Mouse (Mus musculus) hindbrain, embryonic 10.5 days (tissue): ENCODE data around the gene Acsl5. TPM values are rescaled to one million over a fixed set of nuclear protein-coding genes. Genes with fewer than 3 reads are reported as not detected.

Source experiments
- DNase-seq: peaks from one replicate; pipeline ENCODE4 v3.0.0-alpha.2; 2017; ENCODE audit warnings: low spot score
- H3K27ac ChIP-seq: fragments of 300-500 bp; sonication (generic); 2 replicates; pipeline ENCODE4 v1.5.1; 2016; ENCODE audit warnings: mild to moderate bottlenecking, moderate library complexity
- H3K27me3 ChIP-seq: fragments of 300-500 bp; sonication (generic); 2 replicates; pipeline ENCODE4 v1.6.1; 2016; ENCODE audit warnings: mild to moderate bottlenecking; ENCODE audit not compliant: poor library complexity, insufficient read depth, severe bottlenecking
- H3K36me3 ChIP-seq: fragments of 300-500 bp; sonication (generic); 2 replicates; pipeline ENCODE4 v1.6.1; 2016; ENCODE audit warnings: mild to moderate bottlenecking, moderate library complexity
- H3K4me1 ChIP-seq: fragments of 300-500 bp; sonication (generic); replicated peaks from 2 replicates; pipeline ENCODE4 v1.6.1; 2016; ENCODE audit warnings: mild to moderate bottlenecking
- H3K4me3 ChIP-seq: fragments of 300-500 bp; sonication (generic); 2 replicates; pipeline ENCODE4 v1.5.1; 2016; ENCODE audit warnings: mild to moderate bottlenecking, moderate library complexity
- H3K9me3 ChIP-seq: fragments of 300-500 bp; sonication (generic); 2 replicates; pipeline ENCODE4 v1.6.1; 2016; ENCODE audit warnings: mild to moderate bottlenecking, moderate library complexity
- WGBS: fragments of 180-500 bp; shearing (Covaris S2); methylation state at CpG from one replicate; pipeline ENCODE4 v1.1.7; 2016; 5-methylcytosine and 5-hydroxymethylcytosine counted together
- polyA plus RNA-seq: library from polyadenylated mRNA; unstranded; fragments of >200 nt; fragmentation: Nextera tagmentation; extraction: Ambion mirVana; gene quantifications from 2 replicates; pipeline ENCODE4 v1.2.1, GENCODE M21; 2016

Acsl5 gene
- polyA plus RNA-seq, 1 experiment from 2014 or later = 20.5 TPM

DNA sequence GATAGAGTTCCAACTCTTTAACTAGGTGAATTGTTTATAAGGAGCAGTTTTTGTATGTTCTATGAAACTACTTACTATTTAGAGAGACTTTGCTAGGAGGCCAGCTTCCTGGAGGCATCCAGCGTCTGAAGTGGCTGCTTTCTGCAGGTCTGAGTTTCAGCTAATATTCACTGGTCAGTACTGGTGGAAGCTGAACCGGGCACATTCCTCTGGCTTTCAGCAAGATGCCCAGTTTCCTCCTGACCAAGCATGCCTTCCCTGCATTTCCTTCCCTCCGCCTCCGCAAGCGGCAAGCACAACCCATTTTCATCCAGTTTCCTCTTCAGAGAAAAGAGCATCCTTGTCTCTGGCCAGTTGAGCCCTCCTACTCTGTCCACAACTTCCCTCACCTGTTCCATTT is 17.3 kb downstream of the Acsl5 start:
- H3K36me3 ChIP-seq = no peaks in the 10 kb centered on the region
- H3K27me3 ChIP-seq = no peaks in the 10 kb centered on the region
- no peak overlapping the region for H3K27ac ChIP-seq
- no peak overlapping the region for H3K4me3 ChIP-seq
- H3K9me3 ChIP-seq = no peaks in the 10 kb centered on the region
- H3K4me1 ChIP-seq = peaks cover 17% of the 10 kb centered on the region
- 86% methylated on average over 5 of the region's 5 CpGs for WGBS
- DNase-seq = no peak

- Histone ChIP-seq H3K27ac (no peak overlapping the region), H3K4me1 (peaks cover 17% of the 10 kb centered on the region), H3K36me3 (no peaks in the 10 kb centered on the region), H3K4me3 (no peak overlapping the region), H3K27me3 (no peaks in the 10 kb centered on the region), H3K9me3 (no peaks in the 10 kb centered on the region)
- WGBS = 28% methylated on average over 3 of the region's 3 CpGs
- peak; percentile 5 for DNase-seq
Measured at GRCm38 (mm10) chr19:55271448-55271847, 19.7 kb downstream of the Acsl5 start.

DNA sequence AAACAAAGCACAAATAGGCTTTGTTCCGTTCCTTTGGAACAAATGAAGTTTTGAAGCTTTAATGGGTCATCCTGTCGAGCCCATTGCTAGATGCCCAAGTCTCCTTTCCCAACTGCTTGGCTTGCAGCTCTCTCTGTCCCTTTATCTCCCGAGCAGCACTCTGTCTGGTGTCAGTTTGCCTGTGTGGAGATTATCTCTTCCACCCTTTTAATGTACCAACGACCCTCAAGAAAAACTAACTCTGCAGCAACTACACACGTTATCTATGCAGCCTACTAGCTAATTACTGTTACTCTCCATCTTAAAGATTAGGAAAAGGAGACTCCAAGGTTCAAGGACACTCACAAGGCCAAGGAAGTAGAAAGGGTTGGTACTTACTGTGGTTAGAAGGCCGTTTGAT is 21.6 kb downstream of the Acsl5 start:
- Histone ChIP-seq H3K4me3 (no peak overlapping the region), H3K27ac (no peak overlapping the region), H3K27me3 (no peaks in the 10 kb centered on the region)

GRCm38 (mm10) chr19:55276100-55276499 is 24.4 kb downstream of the Acsl5 start:
- H3K36me3 ChIP-seq = peaks cover 9% of the 10 kb centered on the region; the same call in 1 of the 2 replicates
- no peaks in the 10 kb centered on the region for H3K27me3 ChIP-seq
- peaks cover 6% of the 10 kb centered on the region for H3K4me1 ChIP-seq
- no peak overlapping the region for H3K4me3 ChIP-seq
- DNase-seq = no peak
- no peak overlapping the region for H3K27ac ChIP-seq
- WGBS = 85% methylated on average over 4 of the region's 4 CpGs
- no peaks in the 10 kb centered on the region for H3K9me3 ChIP-seq

More for the DNA sequence above, 21.6 kb downstream of the Acsl5 start:
- Histone ChIP-seq H3K9me3 (no peaks in the 10 kb centered on the region), H3K36me3 (no peaks in the 10 kb centered on the region), H3K4me1 (peaks cover 17% of the 10 kb centered on the region)
- 83% methylated on average over 6 of the region's 6 CpGs for WGBS
- DNase-seq = no peak

GRCm38 (mm10) chr19:55276770-55277169 is 25.0 kb downstream of the Acsl5 start:
- Histone ChIP-seq H3K4me3 (no peak overlapping the region), H3K4me1 (no peaks in the 10 kb centered on the region), H3K27ac (no peak overlapping the region), H3K27me3 (no peaks in the 10 kb centered on the region), H3K36me3 (peaks cover 12% of the 10 kb centered on the region; the same call in 1 of the 2 replicates), H3K9me3 (no peaks in the 10 kb centered on the region)
- DNase-seq = no peak
- WGBS = 93% methylated on average over 3 of the region's 3 CpGs

GRCm38 (mm10) chr19:55284093-55284492 is 32.4 kb downstream of the Acsl5 start:
- no peak overlapping the region for H3K4me3 ChIP-seq
- DNase-seq = no peak
- H3K9me3 ChIP-seq = no peaks in the 10 kb centered on the region
- WGBS = 93% methylated on average over 4 of the region's 4 CpGs
- H3K36me3 ChIP-seq = peaks cover 39% of the 10 kb centered on the region
- no peak overlapping the region for H3K27ac ChIP-seq
- no peaks in the 10 kb centered on the region for H3K4me1 ChIP-seq
- H3K27me3 ChIP-seq = no peaks in the 10 kb centered on the region

DNA sequence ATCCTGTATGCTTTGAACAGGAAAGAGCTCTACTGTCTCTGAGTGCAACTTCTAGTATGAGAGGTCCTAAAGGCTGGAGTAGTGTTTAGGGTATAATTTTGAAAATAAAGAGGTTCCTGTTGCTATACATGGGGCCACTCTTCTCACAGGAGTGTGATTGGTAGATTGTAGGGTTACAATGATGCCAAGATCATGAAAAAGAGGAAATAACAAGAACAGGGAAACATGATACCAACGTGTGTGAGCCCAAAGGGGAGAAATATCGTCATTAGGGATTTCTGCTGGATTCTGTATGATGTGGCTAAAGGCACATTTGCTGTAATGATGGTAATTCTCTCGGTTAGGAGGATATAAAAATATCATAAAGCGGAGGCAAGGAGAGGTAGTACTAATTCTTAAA is 34.3 kb downstream of the Acsl5 start:
- Histone ChIP-seq H3K4me3 (no peak overlapping the region), H3K27me3 (no peaks in the 10 kb centered on the region), H3K9me3 (no peaks in the 10 kb centered on the region), H3K36me3 (peaks cover 39% of the 10 kb centered on the region), H3K27ac (no peak overlapping the region), H3K4me1 (no peaks in the 10 kb centered on the region)
- no peak for DNase-seq
- 90% methylated on average over 4 of the region's 4 CpGs for WGBS

DNA sequence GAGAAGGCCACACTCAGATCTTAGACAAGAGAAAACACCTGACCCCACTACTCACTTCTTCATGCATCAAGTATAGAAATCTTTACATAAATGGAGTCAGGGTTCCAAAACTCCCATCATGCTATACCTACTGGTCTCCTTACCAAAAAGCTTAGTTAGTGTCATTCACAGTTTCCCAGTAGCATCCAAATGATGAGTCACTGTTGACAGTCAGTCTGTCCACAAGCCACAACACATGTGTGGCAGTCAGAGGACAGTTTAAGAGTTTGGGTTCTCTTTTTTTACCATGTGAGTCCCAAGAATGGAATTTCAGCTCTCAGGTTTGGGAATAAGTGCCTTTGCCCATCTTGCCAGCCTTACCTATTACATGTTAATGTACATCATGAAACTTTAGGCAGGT is 37.2 kb downstream of the Acsl5 start:
- no peaks in the 10 kb centered on the region for H3K27me3 ChIP-seq
- H3K27ac ChIP-seq = no peak overlapping the region
- H3K4me3 ChIP-seq = no peak overlapping the region
- H3K4me1 ChIP-seq = no peaks in the 10 kb centered on the region
- H3K36me3 ChIP-seq = peaks cover 34% of the 10 kb centered on the region
- no peak for DNase-seq
- no peaks in the 10 kb centered on the region for H3K9me3 ChIP-seq

- no peaks in the 10 kb centered on the region for H3K4me1 ChIP-seq
- no peak overlapping the region for H3K4me3 ChIP-seq
- H3K27me3 ChIP-seq = no peaks in the 10 kb centered on the region
- no peaks in the 10 kb centered on the region for H3K9me3 ChIP-seq
- DNase-seq = no peak
- 91% methylated on average over 2 of the region's 2 CpGs for WGBS
- H3K36me3 ChIP-seq = peaks cover 39% of the 10 kb centered on the region
- H3K27ac ChIP-seq = no peak overlapping the region
Measured at GRCm38 (mm10) chr19:55290621-55291270, 39.0 kb downstream of the Acsl5 start.

DNA sequence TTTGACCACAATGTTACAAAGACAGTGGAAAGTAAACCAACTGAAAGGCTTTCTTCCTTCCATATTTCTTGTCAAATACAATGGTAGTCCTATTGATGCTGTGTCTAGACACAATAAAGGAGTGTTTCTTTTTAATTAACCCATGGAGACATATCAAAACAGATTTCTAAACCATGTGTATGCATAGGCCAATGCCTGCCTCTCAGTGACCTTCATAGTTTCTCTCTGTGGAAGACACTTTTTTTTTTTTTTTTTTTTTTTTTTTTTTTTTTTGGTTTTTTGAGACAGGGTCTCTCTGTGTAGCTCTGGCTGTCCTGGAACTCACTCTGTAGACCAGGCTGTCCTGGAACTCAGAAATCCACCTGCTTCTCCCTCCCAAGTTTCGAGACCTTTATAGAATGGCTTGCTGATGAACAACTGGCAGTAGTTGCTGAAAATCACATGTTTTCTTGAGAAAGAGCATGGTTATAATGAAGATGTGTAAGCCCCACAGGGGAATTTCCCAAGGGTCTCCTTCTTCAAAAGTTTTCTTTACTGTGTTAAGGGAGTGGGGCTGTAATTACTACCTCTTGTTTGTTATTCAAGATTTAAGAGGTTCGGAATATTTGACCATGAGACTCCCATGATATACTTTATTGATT is 40.6 kb downstream of the Acsl5 start:
- no peaks in the 10 kb centered on the region for H3K9me3 ChIP-seq
- no peak for DNase-seq
- no peak overlapping the region for H3K27ac ChIP-seq
- peaks cover 51% of the 10 kb centered on the region for H3K36me3 ChIP-seq
- H3K4me3 ChIP-seq = no peak overlapping the region
- H3K4me1 ChIP-seq = no peaks in the 10 kb centered on the region
- H3K27me3 ChIP-seq = no peaks in the 10 kb centered on the region
- 87% methylated on average over 2 of the region's 2 CpGs for WGBS

GRCm38 (mm10) chr19:55293175-55293574 is 41.4 kb downstream of the Acsl5 start:
- WGBS = 35% methylated on average over 4 of the region's 4 CpGs
- Histone ChIP-seq H3K4me3 (no peak overlapping the region), H3K4me1 (no peaks in the 10 kb centered on the region), H3K27me3 (no peaks in the 10 kb centered on the region), H3K27ac (no peak overlapping the region), H3K36me3 (peaks cover 52% of the 10 kb centered on the region), H3K9me3 (no peaks in the 10 kb centered on the region)
- peak; percentile 3 for DNase-seq

DNA sequence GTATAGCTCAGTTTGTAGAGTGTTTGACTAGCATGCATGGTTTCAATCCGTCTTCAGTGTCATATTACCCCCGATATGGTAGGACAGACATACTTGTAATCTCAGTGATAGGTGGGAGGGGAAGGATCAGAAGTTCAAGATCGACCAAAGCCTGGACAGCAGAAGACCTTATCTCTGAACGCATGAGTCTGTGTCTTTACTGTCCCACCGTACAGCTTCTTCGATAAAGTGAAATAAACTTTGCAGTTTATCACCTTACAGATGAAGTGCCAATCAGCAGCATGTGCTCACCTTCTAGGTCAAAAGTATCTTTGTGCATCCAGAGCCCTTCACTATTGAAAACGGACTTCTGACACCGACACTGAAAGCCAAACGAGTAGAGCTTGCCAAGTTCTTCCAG is 43.3 kb downstream of the Acsl5 start:
- H3K4me1 ChIP-seq = no peaks in the 10 kb centered on the region
- H3K27ac ChIP-seq = no peak overlapping the region
- no peaks in the 10 kb centered on the region for H3K9me3 ChIP-seq
- H3K27me3 ChIP-seq = no peaks in the 10 kb centered on the region
- H3K4me3 ChIP-seq = no peak overlapping the region
- no peak for DNase-seq
- peaks cover 55% of the 10 kb centered on the region for H3K36me3 ChIP-seq
- 94% methylated on average over 9 of the region's 9 CpGs for WGBS

DNA sequence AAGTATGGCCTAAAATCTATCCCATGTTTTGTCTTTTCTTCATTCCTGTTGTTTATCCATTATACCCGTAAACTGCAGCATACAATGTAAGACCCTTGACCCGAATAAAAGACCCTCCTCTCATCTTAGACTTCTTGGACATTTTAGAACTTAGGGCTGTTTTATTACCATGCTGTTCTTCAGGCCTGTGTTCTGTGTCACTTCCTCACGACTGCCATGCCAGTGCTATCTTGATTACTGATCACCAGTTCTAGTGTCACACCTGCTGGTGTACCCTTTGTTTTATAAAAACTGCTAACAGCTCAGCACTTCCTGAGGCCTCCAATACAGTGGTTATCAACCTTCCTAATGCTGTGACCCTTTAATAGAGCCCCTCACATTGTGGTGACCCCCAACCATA is 43.8 kb downstream of the Acsl5 start:
- H3K4me3 ChIP-seq = no peak overlapping the region
- H3K36me3 ChIP-seq = peaks cover 60% of the 10 kb centered on the region
- H3K27ac ChIP-seq = no peak overlapping the region
- H3K9me3 ChIP-seq = no peaks in the 10 kb centered on the region
- H3K27me3 ChIP-seq = no peaks in the 10 kb centered on the region
- WGBS = 92% methylated on average over 3 of the region's 3 CpGs
- no peak for DNase-seq
- H3K4me1 ChIP-seq = no peaks in the 10 kb centered on the region
